Mouse (Mus musculus) neural tube, embryonic 11.5 days (tissue): ENCODE data around the gene Tmem88. TPM values are rescaled to one million over a fixed set of nuclear protein-coding genes. Genes with fewer than 3 reads are reported as not detected.
A peak's percentile ranks its signal among the peaks of the same experiment; 100 is the strongest.
"Not testable (repeated sequence)": the region's sequence is repeated elsewhere in the genome, so short reads cannot be mapped to it uniquely, and the experiment has no call there.

Experiments used
- ATAC-seq: fragments of 200-750 bp; cut with Nextera tagmentation; 2 replicates; pipeline ENCODE4 v1.8.0; 2017; ENCODE audit warnings: moderate number of reproducible peaks, mild to moderate bottlenecking, moderate TSS enrichment, moderate library complexity; ENCODE audit not compliant: insufficient read depth, low FRiP score, low TSS enrichment
- DNase-seq: peaks from one replicate; pipeline ENCODE4 v3.0.0-alpha.2; 2015; ENCODE audit warnings: low spot score
- H3K27ac ChIP-seq: fragments of 300-500 bp; sonication (generic); 2 replicates; pipeline ENCODE4 v1.5.1; 2014; ENCODE audit warnings: low read depth, mild to moderate bottlenecking, low read length
- H3K27me3 ChIP-seq: fragments of 300-500 bp; sonication (generic); 2 replicates; pipeline ENCODE4 v1.6.1; 2014; ENCODE audit warnings: mild to moderate bottlenecking, low read length, mixed read lengths; ENCODE audit not compliant: control insufficient read depth, insufficient read depth
- H3K36me3 ChIP-seq: fragments of 300-500 bp; sonication (generic); 2 replicates; pipeline ENCODE4 v1.6.1; 2014; ENCODE audit warnings: mild to moderate bottlenecking, low read length, moderate library complexity, mixed read lengths; ENCODE audit not compliant: control insufficient read depth, insufficient read depth
- H3K4me1 ChIP-seq: fragments of 300-500 bp; sonication (generic); 2 replicates; pipeline ENCODE4 v1.6.1; 2014; ENCODE audit warnings: low read length, mixed read lengths; ENCODE audit not compliant: control insufficient read depth, insufficient read depth
- H3K4me2 ChIP-seq: fragments of 300-500 bp; sonication (generic); 2 replicates; pipeline ENCODE4 v1.6.1; 2014; ENCODE audit warnings: low read depth, mild to moderate bottlenecking, moderate library complexity
- H3K4me3 ChIP-seq: fragments of 300-500 bp; sonication (generic); 2 replicates; pipeline ENCODE4 v1.5.1; 2014; ENCODE audit warnings: low read depth, low read length
- H3K9ac ChIP-seq: fragments of 300-500 bp; sonication (generic); 2 replicates; pipeline ENCODE4 v1.6.1; 2014; ENCODE audit warnings: mild to moderate bottlenecking, low read length
- H3K9me3 ChIP-seq: fragments of 300-500 bp; sonication (generic); 2 replicates; pipeline ENCODE4 v1.6.1; 2016; ENCODE audit warnings: low read length; ENCODE audit not compliant: control insufficient read depth
- WGBS: fragments of 180-500 bp; shearing (Covaris S2); extraction: QIAGEN DNeasy Blood & Tissue Kit; methylation state at CpG from one replicate; pipeline ENCODE4 v1.1.7; 2014; 5-methylcytosine and 5-hydroxymethylcytosine counted together
- polyA plus RNA-seq: library from polyadenylated mRNA; unstranded; fragments of >200 nt; fragmentation: Nextera tagmentation; extraction: Ambion mirVana; gene quantifications from 2 replicates; pipeline ENCODE4 v1.2.1, GENCODE M21; 2014

Tmem88 gene
- polyA plus RNA-seq, 1 experiment from 2014 or later = 13.1 TPM

DNA sequence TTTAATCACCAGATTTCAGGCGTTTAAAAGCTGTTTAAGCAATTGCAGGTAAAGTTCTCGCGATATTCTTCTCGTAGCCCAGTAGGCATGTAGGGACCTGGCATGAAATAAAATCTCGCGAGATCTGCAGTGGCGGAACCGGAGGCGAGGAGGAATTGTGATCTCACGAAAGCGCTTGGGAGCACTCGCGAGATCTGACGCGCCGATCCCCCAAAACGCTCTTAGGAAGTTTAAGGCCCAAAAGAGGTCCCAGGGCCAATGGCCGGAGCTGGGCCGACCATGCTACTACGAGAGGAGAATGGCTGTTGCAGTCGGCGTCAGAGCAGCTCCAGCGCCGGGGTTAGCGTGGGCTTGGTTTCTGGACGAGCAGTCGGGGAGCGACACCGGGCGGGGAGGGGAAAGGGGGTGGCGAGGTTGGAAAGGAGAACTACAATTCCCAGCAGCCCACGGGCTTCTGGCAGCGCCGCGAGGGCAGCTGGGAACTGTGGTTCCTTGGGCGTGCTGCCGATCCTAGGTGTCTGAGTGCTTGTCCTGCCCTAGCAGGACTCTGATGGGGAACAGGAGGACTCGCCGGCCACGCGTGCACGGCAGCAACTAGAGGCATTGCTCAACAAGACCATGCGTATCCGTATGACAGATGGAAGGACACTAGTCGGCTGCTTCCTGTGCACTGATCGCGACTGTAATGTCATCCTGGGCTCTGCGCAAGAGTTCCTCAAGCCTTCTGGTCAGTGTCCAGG lies 2.2 kb downstream of the Tmem88 start:
- H3K9ac ChIP-seq = peak overlapping the region; percentile 96
- peak; percentile 97 for DNase-seq
- 0 out of 2 replicates have a peak, but pooled peaks cover 4% of the 10 kb centered on the region for H3K27me3 ChIP-seq
- peak overlapping the region; percentile 78 for H3K4me2 ChIP-seq
- H3K4me3 ChIP-seq = peak overlapping the region; percentile 63
- peaks cover 13% of the 10 kb centered on the region for H3K36me3 ChIP-seq
- peak overlapping the region; percentile 83 for H3K27ac ChIP-seq
- peak; percentile 82 for ATAC-seq
- H3K9me3 ChIP-seq = no peaks in the 10 kb centered on the region
- WGBS = under 1% methylated on average over 48 of the region's 48 CpGs
- H3K4me1 ChIP-seq = peaks cover 23% of the 10 kb centered on the region

DNA sequence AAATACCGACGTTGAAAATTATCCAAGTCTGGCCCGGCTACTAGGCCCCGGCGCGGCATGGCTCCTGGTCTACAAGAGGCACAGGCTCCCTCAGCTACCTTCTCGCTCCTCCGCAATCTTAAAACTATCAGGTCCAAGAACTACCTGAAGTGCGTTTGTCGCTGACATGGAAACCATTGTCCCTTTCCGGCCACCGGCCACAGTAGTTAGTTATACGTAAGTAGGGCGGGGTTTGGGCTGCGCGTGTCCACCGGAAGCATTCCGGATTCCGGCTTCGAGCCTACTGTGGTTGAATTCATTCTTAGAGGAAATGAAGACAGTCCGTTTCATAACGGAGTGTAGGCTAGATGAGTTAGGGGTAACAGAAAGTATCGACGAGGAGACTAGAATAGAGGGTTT lies 2.8 kb downstream of the Tmem88 start, which contains the start of the genes Naa38 and Cyb5d1:
Gene Naa38, plus strand, starts transcription at position 253 of the 399 bp plus-strand sequence.
Gene Cyb5d1, minus strand, starts transcription at position 397 of the 399 bp plus-strand sequence.
- H3K4me3 ChIP-seq = peak within 1 kb of the TSS; percentile 63
- peak; percentile 88 for DNase-seq

DNA sequence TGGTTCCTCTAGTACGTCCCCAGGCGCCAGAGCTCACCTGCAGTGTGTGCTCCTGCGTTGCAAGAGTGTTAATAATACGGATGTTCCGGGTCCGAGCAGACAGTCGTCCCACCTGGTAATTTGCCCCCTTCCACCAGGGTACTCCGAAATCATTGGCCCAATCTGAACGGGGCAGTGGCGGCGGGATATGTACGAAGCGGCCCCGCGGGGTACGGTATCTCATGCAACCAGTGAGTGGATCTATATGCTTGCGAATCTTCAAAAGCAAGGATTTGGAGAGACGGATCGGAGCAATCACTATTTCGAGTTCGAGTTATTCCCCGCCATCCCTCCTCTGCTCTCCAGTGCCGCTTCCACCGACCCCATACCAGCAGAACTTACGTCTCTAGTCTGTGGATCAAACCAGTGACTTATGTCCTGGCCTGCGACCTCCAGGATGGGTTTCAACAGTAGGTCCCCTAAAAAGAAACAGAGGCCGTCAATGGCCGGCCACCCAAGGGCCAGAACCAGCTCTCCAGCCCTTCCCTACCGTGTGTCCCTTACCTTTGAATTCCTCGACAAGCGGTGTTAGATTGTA lies 3.4 kb downstream of the Tmem88 start:
- 3% methylated on average over 31 of the region's 31 CpGs for WGBS
- Histone ChIP-seq H3K4me1 (peaks cover 21% of the 10 kb centered on the region), H3K4me3 (peak overlapping the region; percentile 63), H3K4me2 (peak overlapping the region; percentile 78), H3K9ac (peak overlapping the region; percentile 96)
- H3K27ac ChIP-seq, H3K36me3 ChIP-seq, ATAC-seq, H3K9me3 ChIP-seq, H3K27me3 ChIP-seq: not testable (repeated sequence)
- peak; percentile 26 for DNase-seq

More for the DNA sequence above, 2.8 kb downstream of the Tmem88 start, which contains the start of the genes Naa38 and Cyb5d1:
- Histone ChIP-seq H3K9ac (peak within 1 kb of the TSS; percentile 96), H3K27ac (peak within 1 kb of the TSS; percentile 83), H3K4me1 (peaks cover 23% of the 10 kb centered on the region), H3K4me2 (peak within 1 kb of the TSS; percentile 78)
- 1% methylated on average over 21 of the region's 24 CpGs for WGBS
- H3K27me3 ChIP-seq, H3K36me3 ChIP-seq, H3K9me3 ChIP-seq: not testable (repeated sequence)
- peak; percentile 73 for ATAC-seq

DNA sequence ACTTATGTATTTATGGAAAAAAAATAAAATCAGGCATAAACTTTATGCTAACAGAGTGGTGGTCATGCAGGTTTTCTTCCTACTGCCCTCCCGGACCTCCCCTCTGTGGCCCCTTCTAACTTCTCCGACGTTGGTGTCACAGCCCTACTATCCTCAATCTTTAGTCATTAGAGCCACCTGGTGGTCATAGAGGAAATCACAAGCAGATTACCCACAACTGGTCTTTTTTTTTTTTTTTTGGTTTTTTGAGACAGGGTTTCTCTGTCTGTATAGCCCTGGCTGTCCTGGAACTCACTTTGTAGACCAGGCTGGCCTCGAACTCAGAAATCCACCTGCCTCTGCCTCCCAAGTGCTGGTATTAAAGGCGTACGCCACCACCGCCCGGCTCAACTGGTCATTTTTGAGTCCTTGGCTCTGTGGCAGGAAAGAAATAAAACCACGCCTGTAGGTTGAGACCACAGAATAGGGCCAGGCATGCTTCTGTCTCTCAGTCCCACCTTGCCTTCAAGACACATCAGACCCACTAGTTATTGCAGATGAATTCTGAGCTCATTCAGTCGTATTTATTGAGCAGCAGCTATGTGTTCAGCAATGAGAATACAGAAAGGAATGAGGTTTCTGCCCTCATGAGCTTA lies 7.5 kb downstream of the Tmem88 start:
- no peak overlapping the region for H3K27ac ChIP-seq
- H3K27me3 ChIP-seq = no peaks in the 10 kb centered on the region
- no peaks in the 10 kb centered on the region; the same call in 1 of the 2 replicates for H3K4me1 ChIP-seq
- DNase-seq (peak; percentile 58), ATAC-seq (no peak)
- H3K4me2 ChIP-seq = no peak overlapping the region
- H3K9me3 ChIP-seq = no peaks in the 10 kb centered on the region
- 53% methylated on average over 10 of the region's 10 CpGs for WGBS
- H3K9ac ChIP-seq = no peak overlapping the region
- H3K36me3 ChIP-seq = no peaks in the 10 kb centered on the region
- no peak overlapping the region for H3K4me3 ChIP-seq

DNA sequence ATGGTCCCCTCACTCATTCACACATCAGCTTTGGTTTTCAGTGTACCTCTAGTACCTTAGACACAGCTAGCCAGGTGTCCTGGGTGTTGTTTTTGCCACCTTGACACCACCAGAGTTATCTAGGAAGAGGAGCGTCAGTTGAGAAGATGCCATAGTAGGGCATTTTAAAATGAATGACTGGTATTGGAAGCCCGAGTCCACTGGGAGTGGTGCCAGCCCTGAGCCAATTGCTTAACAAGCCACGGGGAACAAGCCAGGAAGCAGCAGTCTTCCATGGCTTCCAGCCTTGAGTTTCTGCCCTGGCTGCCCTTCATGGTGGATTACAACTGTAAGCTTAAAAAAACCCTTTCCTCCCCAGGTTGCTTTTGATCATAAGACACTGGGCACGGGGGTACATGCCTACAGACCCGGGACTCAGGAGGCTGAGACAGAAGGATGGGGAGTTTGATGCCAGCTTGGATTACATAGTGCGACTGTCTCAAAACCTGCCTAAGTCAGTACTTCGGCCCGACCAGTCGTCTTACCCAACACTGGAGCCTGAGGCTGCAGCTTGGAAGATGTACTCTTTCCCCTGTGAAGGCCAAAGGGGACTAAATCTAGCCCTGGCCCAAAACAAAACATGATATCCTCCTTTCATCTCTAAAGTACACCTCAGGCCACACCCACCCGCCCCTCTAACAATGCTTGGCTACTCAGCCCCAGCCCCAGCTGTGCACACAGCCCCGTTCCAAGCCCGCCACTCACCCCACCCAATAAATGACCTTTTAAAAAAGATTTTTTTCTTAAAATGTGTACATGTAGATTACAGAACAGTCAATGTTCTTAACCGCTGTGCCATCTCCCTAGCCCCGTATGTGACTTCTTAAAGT lies 8.3 kb downstream of the Tmem88 start:
- no peak overlapping the region for H3K4me2 ChIP-seq
- H3K9me3 ChIP-seq = no peaks in the 10 kb centered on the region
- no peaks in the 10 kb centered on the region; the same call in 1 of the 2 replicates for H3K4me1 ChIP-seq
- no peak overlapping the region for H3K9ac ChIP-seq
- H3K27ac ChIP-seq = no peak overlapping the region
- no peak overlapping the region for H3K4me3 ChIP-seq
- ATAC-seq (no peak), DNase-seq (no peak)
- H3K27me3 ChIP-seq = no peaks in the 10 kb centered on the region
- no peaks in the 10 kb centered on the region for H3K36me3 ChIP-seq
- 65% methylated on average over 14 of the region's 14 CpGs for WGBS

DNA sequence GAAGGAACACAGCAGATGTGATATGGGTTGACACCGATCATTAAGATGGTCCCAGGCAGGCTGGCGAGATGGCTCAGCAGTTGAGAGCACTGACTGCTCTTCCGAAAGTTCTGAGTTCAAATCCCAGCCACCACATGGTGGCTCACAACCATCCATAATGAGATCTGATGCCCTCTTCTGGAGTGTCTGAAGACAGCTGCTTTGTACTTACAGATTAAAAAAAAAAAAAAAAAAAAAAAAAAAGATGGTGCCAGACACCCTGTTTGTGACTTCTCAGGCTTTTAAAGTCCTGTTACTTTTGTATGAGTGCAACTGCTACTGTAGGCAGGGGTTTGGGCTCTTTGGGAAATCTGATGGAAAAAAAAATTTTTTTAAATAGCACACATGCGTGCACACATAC lies 9.4 kb downstream of the Tmem88 start:
- DNase-seq (no peak), ATAC-seq (no peak)
- Histone ChIP-seq H3K9ac (no peak overlapping the region), H3K4me2 (no peak overlapping the region), H3K36me3 (no peaks in the 10 kb centered on the region), H3K9me3 (no peaks in the 10 kb centered on the region), H3K4me3 (no peak overlapping the region), H3K27me3 (no peaks in the 10 kb centered on the region), H3K27ac (no peak overlapping the region), H3K4me1 (no peaks in the 10 kb centered on the region)
- 92% methylated on average over 4 of the region's 4 CpGs for WGBS

DNA sequence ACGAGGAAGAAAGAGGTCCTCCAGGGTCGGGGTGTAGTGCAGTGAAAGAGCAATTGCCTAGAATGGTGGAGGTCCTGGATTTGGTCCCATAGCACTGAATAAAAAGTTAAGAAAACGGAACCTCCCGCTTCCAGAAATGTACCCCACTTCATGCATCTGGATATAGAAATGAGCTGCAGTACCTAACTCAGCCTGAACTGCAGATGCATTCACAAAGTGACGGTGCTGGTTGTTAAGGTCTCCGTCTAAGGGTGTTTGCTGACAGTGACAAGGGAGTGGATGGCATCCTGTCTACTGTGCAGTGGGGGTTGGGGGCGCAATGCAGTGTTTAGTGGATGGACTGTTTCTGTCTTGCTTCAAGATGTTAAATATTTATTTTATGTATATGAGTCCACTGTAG lies 11.3 kb downstream of the Tmem88 start:
- Histone ChIP-seq H3K27ac (no peak overlapping the region), H3K4me1 (no peaks in the 10 kb centered on the region), H3K9me3 (no peaks in the 10 kb centered on the region), H3K4me2 (no peak overlapping the region), H3K27me3 (no peaks in the 10 kb centered on the region), H3K9ac (no peak overlapping the region), H3K4me3 (no peak overlapping the region), H3K36me3 (no peaks in the 10 kb centered on the region)
- no peak for DNase-seq
- ATAC-seq = no peak
- 84% methylated on average over 7 of the region's 7 CpGs for WGBS

DNA sequence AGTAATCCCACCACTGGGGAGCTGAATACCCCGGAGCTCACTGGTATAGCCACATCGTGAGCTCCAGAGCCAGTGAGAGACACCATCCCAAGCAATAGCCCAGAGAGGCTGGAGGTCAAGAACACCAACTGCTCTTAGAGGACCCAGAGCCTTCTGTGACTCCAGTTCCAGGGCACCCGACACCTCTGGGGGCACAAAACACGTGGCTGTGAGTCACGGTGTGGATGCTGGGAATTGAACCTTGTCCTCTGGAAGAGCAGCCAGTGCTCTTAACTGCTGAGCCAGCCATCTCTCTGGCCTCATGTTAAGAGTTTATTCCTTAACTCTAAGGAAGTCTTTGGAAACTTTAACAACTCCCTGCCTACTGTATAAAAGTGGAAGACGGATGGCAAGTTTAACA lies 13.1 kb downstream of the Tmem88 start:
- no peaks in the 10 kb centered on the region for H3K9me3 ChIP-seq
- WGBS = 80% methylated on average over 6 of the region's 6 CpGs
- no peak overlapping the region for H3K27ac ChIP-seq
- ATAC-seq (no peak), DNase-seq (no peak)
- no peak overlapping the region for H3K9ac ChIP-seq
- no peaks in the 10 kb centered on the region for H3K36me3 ChIP-seq
- no peaks in the 10 kb centered on the region for H3K27me3 ChIP-seq
- H3K4me2 ChIP-seq = no peak overlapping the region
- H3K4me1 ChIP-seq = no peaks in the 10 kb centered on the region
- no peak overlapping the region for H3K4me3 ChIP-seq
